Mouse (Mus musculus): ENCODE data around the gene Zbtb3. TPM values are rescaled to one million over a fixed set of nuclear protein-coding genes. Genes with fewer than 3 reads are reported as not detected.

The Zbtb3 gene
- polyA plus RNA-seq (2017; shearing (Covaris generic)) = 3.8 TPM

GRCm38 (mm10) chr19:8802130-8802821 is at the start of gene Zbtb3:
Gene Zbtb3 (plus strand): TSS chr19:8802555.

GRCm38 (mm10) chr19:8756635-8757387 is 45.5 kb upstream of the Zbtb3 start, which contains the start of gene Nxf1:
Gene Nxf1 (plus strand): TSS chr19:8757073.

GRCm38 (mm10) chr19:8770567-8771270 is 31.6 kb upstream of the Zbtb3 start, which contains the start of gene Tmem223:
Gene Tmem223 (plus strand): TSS chr19:8770996.

GRCm38 (mm10) chr19:8774086-8774835 is 28.1 kb upstream of the Zbtb3 start, which contains the start of gene Tmem179b:
Gene Tmem179b (minus strand): TSS chr19:8774467.

GRCm38 (mm10) chr19:8786008-8786781 is 16.2 kb upstream of the Zbtb3 start, which contains the start of gene Taf6l:
Gene Taf6l (minus strand): TSS chr19:8786417.

GRCm38 (mm10) chr19:8798264-8798946 is 4.0 kb upstream of the Zbtb3 start, which contains the start of gene Polr2g:
Gene Polr2g (minus strand): TSS chr19:8798577.

GRCm38 (mm10) chr19:8818801-8819595 is 16.6 kb downstream of the Zbtb3 start, which contains the start of gene Ttc9c:
Gene Ttc9c (minus strand): TSS chr19:8819333.

GRCm38 (mm10) chr19:8819596-8820423 is 17.5 kb downstream of the Zbtb3 start, which contains the start of gene Hnrnpul2:
Gene Hnrnpul2 (plus strand): TSS chr19:8820010.

GRCm38 (mm10) chr19:8829660-8830059 is 27.3 kb downstream of the Zbtb3 start, which contains the start of gene AC129217.1:
Gene AC129217.1 (plus strand): TSS chr19:8829773.

GRCm38 (mm10) chr19:8837251-8837791 is 35.0 kb downstream of the Zbtb3 start, which contains the start of gene Bscl2:
Gene Bscl2 (plus strand): TSS chr19:8837467.

GRCm38 (mm10) chr19:8839103-8839907 is 37.0 kb downstream of the Zbtb3 start, which contains the start of gene Gng3:
Gene Gng3 (minus strand): TSS chr19:8839194.

GRCm38 (mm10) chr19:8850402-8850901 is 48.1 kb downstream of the Zbtb3 start, which contains the start of gene Lrrn4cl:
Gene Lrrn4cl (plus strand): TSS chr19:8850768.

Other genes starting within 250 kb of the Zbtb3 start
- gene Slc22a8, start 211.3 kb upstream of the Zbtb3 start, polyA plus RNA-seq (2017; shearing (Covaris generic)) = not detected
- gene Slc22a6, start 184.5 kb upstream of the Zbtb3 start, polyA plus RNA-seq (2017; shearing (Covaris generic)) = not detected
- gene Chrm1, start 138.8 kb upstream of the Zbtb3 start, polyA plus RNA-seq (2017; shearing (Covaris generic)) = not detected
- gene Slc3a2, start 79.2 kb upstream of the Zbtb3 start, polyA plus RNA-seq (2017; shearing (Covaris generic)) = 127 TPM
- gene Wdr74, start 66.7 kb upstream of the Zbtb3 start, polyA plus RNA-seq (2017; shearing (Covaris generic)) = 84.1 TPM
- 3.2 TPM for gene 1700092M07Rik, start 61.8 kb upstream of the Zbtb3 start, polyA plus RNA-seq (2017; shearing (Covaris generic))
- 169 TPM for gene Stx5a, start 61.1 kb upstream of the Zbtb3 start, polyA plus RNA-seq (2017; shearing (Covaris generic))
- 265 TPM for gene Nxf1, start 45.5 kb upstream of the Zbtb3 start, polyA plus RNA-seq (2017; shearing (Covaris generic))
- gene Tmem223, start 31.6 kb upstream of the Zbtb3 start, polyA plus RNA-seq (2017; shearing (Covaris generic)) = 102 TPM
- 170 TPM for gene Tmem179b, start 28.1 kb upstream of the Zbtb3 start, polyA plus RNA-seq (2017; shearing (Covaris generic))
- 5.1 TPM for gene Taf6l, start 16.1 kb upstream of the Zbtb3 start, polyA plus RNA-seq (2017; shearing (Covaris generic))
- 164 TPM for gene Polr2g, start 4.0 kb upstream of the Zbtb3 start, polyA plus RNA-seq (2017; shearing (Covaris generic))
- gene Ttc9c, start 16.8 kb downstream of the Zbtb3 start, polyA plus RNA-seq (2017; shearing (Covaris generic)) = 54.6 TPM
- 8.4 TPM for gene Hnrnpul2, start 17.5 kb downstream of the Zbtb3 start, polyA plus RNA-seq (2017; shearing (Covaris generic))
- gene AC129217.1, start 27.2 kb downstream of the Zbtb3 start, polyA plus RNA-seq (2017; shearing (Covaris generic)) = not detected
- 105 TPM for gene Bscl2, start 34.9 kb downstream of the Zbtb3 start, polyA plus RNA-seq (2017; shearing (Covaris generic))
- 0.35 TPM for gene Gng3, start 36.6 kb downstream of the Zbtb3 start, polyA plus RNA-seq (2017; shearing (Covaris generic))
- gene Lrrn4cl, start 48.2 kb downstream of the Zbtb3 start, polyA plus RNA-seq (2017; shearing (Covaris generic)) = not detected
- gene Ubxn1, start 68.9 kb downstream of the Zbtb3 start, polyA plus RNA-seq (2017; shearing (Covaris generic)) = 159 TPM
- 84.5 TPM for gene Uqcc3, start 78.4 kb downstream of the Zbtb3 start, polyA plus RNA-seq (2017; shearing (Covaris generic))
- gene Lbhd1, start 81.2 kb downstream of the Zbtb3 start, polyA plus RNA-seq (2017; shearing (Covaris generic)) = 110 TPM
- not detected for gene Gm49403, start 81.4 kb downstream of the Zbtb3 start, polyA plus RNA-seq (2017; shearing (Covaris generic))
- gene 1810009A15Rik, start 86.3 kb downstream of the Zbtb3 start, polyA plus RNA-seq (2017; shearing (Covaris generic)) = 59.2 TPM
- gene Gm49416, start 86.4 kb downstream of the Zbtb3 start, polyA plus RNA-seq (2017; shearing (Covaris generic)) = not detected
- gene Ints5, start 90.5 kb downstream of the Zbtb3 start, polyA plus RNA-seq (2017; shearing (Covaris generic)) = 47.9 TPM
- gene Ganab, start 95.5 kb downstream of the Zbtb3 start, polyA plus RNA-seq (2017; shearing (Covaris generic)) = 137 TPM
- gene B3gat3, start 117.8 kb downstream of the Zbtb3 start, polyA plus RNA-seq (2017; shearing (Covaris generic)) = 33.9 TPM
- gene Rom1, start 126.8 kb downstream of the Zbtb3 start, polyA plus RNA-seq (2017; shearing (Covaris generic)) = 12.2 TPM
- gene Eml3, start 127.0 kb downstream of the Zbtb3 start, polyA plus RNA-seq (2017; shearing (Covaris generic)) = 68.2 TPM
- 197 TPM for gene Mta2, start 139.3 kb downstream of the Zbtb3 start, polyA plus RNA-seq (2017; shearing (Covaris generic))
- gene Tut1, start 151.3 kb downstream of the Zbtb3 start, polyA plus RNA-seq (2017; shearing (Covaris generic)) = 47.2 TPM
- gene Eef1g, start 164.5 kb downstream of the Zbtb3 start, polyA plus RNA-seq (2017; shearing (Covaris generic)) = 339 TPM
- 113 TPM for gene Ahnak, start 186.7 kb downstream of the Zbtb3 start, polyA plus RNA-seq (2017; shearing (Covaris generic))

Measured in activated CD4-positive, CD25-positive, alpha-beta regulatory T cell, adult 9 weeks (primary cell).